Mouse (Mus musculus) gastrocnemius, adult 2 months (tissue): ENCODE data around the gene Fancc. TPM values are rescaled to one million over a fixed set of nuclear protein-coding genes. Genes with fewer than 3 reads are reported as not detected.
"Not testable (repeated sequence)": the region's sequence is repeated elsewhere in the genome, so short reads cannot be mapped to it uniquely, and the experiment has no call there.

ENCODE experiments used
- DNase-seq: peaks from one replicate; pipeline ENCODE4 v3.0.0; 2022
- H3K27ac ChIP-seq: fragments of 200-600 bp; 2 replicates; pipeline ENCODE4 v1.8.1; 2022; ENCODE audit warnings: mild to moderate bottlenecking
- H3K4me3 ChIP-seq: fragments of 200-600 bp; 2 replicates; pipeline ENCODE4 v1.8.1; 2022; ENCODE audit warnings: mild to moderate bottlenecking, moderate library complexity
- CTCF ChIP-seq: fragments of 200-600 bp; IDR thresholded peaks from 2 replicates; pipeline ENCODE4 v1.8.1; 2022; ENCODE audit warnings: antibody characterized with exemption, mild to moderate bottlenecking, moderate library complexity
- intact Hi-C: fragments of 180-260 bp; cut with DNase I; formaldehyde crosslinking; loops from one replicate; pipeline ENCODE4 v1.15.1; 2025
- total RNA-seq, 2 experiments: library from RNA; stranded (reverse); gene quantifications; 2 replicates each; pipeline ENCODE4 v1.2.3; 2021

The Fancc gene
- total RNA-seq, 2 experiments from 2014 or later = 2.3 to 2.6 TPM

DNA sequence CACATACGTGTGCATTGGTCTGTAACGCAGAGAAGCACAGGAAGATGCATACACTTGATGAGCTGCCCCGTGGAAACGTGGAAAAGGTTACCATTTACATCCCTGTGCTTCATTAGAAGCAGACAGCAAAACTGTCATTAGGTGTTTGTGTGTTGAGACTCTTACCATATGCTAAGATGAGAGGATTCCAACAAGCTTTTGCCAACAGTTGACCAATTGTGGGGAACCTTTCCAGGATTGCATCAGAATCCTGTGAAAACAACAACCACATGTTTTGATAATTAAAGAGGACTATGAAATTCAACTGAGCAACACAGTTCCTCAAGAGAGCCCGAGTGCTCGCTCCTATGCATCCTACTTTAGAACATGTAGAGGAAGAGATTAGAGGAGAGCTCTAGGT is 97.0 kb downstream of the Fancc start:
- peak; percentile 22 for DNase-seq
- intact Hi-C loops = no loop called here
- TF ChIP-seq CTCF = no peak
- H3K27ac ChIP-seq = no peak overlapping the region
- H3K4me3 ChIP-seq = no peak overlapping the region

DNA sequence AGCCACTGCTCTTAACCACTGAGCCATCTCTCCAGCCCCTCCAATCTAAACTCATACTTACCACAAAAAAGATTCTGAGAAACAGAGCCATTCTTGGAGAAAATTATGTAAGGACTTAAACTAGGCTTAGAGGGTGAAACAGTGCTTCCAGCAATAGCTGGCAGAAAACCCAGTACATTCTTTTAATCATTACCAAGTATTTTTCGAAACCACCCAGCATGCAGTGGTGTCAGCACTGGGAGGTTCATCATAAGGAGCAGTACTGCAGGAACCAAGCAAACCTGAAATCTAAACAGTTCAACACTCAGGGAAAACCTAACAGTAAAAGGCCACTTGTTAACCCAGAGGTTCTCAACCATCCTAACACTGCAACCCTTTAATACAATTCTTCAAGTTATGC is 99.7 kb downstream of the Fancc start:
- TF ChIP-seq CTCF = no peak
- no peak for DNase-seq
- intact Hi-C loops = no loop called here
- H3K4me3 ChIP-seq = no peak overlapping the region
- no peak overlapping the region; the same call in 1 of the 2 replicates for H3K27ac ChIP-seq

DNA sequence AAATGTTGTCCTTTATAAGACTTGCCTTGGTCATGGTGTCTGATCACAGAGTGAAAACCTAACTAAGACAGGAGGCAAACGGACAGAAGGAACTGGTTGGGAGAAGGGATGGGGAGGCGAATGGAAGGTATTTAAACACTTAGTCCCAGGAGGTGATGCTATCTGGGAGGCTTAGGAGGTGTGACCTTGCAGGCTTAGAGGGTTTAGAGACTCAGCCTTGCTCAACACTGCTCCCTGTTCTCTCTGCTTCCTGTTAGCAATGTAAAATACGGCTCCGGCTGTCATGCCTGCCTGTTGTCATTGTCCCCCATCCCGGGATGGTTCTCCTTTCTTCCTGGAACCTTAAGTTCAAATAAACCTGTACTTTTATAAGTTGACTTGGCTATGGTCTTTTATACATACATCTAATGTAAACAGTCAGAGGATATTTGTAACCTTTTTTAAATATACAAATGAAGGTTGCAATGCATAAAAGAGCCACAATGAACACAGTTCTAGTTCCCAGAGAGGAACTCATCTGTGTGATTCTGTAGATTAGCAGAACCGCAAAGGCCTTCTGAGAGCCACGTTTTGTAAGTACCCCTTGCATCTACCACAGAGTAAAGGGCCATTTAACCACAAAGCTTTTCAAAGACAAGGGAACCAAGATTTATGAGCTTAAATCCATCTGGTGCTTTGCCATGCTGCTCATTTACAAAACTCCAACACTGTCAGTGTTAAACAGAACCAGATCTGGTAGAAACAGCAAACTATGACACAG is 102.6 kb downstream of the Fancc start:
- no peak overlapping the region for H3K4me3 ChIP-seq
- intact Hi-C loops = no loop called here
- no peak overlapping the region for H3K27ac ChIP-seq
- DNase-seq = no peak
- no peak for TF ChIP-seq CTCF

DNA sequence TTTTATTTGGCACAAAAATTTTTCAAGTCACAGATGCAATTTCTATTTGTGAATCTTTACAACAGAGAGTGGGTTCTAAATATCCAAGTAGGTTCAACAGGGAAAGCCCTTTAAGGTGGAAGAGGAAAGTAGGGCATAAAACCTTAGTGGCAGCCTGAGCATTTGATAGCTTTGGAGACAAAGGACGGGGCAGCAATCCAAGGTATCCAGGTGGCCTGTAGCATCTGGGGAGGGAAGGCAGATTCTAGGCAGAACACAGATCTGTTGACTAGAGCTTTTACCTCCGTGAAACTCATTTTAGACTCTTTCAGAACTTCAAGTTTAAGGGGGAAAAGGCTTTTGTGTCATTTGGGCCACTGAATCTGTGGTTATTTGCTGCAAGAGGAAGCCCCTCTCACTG is 111.8 kb downstream of the Fancc start:
- Histone ChIP-seq H3K27ac (no peak overlapping the region), H3K4me3 (no peak overlapping the region)
- intact Hi-C loops = no loop called here
- TF ChIP-seq CTCF = no peak
- no peak for DNase-seq

DNA sequence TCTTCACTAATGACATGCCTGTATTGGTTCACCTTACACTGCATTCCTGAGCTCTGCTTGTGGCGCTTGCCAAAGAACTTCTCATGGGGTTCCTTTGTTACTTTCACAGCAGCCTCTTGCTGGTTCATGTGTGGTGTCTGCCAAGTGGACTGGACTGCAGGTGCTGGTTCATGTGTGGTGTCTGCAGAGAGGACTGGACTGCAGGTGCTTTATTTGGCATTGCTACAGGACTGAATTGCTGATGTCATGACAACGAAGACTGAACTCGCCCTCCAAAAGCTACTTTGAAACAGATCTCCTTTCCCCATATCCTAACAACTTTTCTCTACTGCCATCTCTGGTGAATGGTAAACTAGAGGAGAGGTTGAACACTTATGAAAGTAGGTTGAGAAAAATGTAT is 112.3 kb downstream of the Fancc start:
- TF ChIP-seq CTCF = no peak
- Histone ChIP-seq H3K27ac (no peak overlapping the region), H3K4me3 (no peak overlapping the region)
- intact Hi-C loops = no loop called here
- DNase-seq = no peak

DNA sequence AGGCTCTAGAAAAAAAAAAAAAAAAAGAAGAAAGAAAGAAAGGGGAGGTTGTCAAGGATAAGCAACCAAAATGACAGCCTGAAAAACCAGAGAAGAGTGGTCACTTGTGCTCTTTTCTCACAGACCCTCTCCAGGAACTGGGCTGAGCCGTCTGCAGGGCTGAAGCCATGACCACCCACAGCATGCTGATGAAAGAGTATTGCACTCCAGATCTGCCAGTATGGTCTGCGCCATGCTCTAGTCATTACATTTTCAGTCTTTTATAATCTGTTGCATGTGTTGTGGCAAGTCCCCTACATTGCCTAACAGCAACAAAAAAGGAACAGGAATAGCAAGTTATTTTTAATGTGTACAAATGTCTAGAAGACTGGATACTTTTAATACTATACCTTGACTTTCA is 114.9 kb downstream of the Fancc start:
- H3K27ac ChIP-seq = no peak overlapping the region
- DNase-seq = no peak
- H3K4me3 ChIP-seq = no peak overlapping the region
- no peak for TF ChIP-seq CTCF
- intact Hi-C loops = no loop called here

DNA sequence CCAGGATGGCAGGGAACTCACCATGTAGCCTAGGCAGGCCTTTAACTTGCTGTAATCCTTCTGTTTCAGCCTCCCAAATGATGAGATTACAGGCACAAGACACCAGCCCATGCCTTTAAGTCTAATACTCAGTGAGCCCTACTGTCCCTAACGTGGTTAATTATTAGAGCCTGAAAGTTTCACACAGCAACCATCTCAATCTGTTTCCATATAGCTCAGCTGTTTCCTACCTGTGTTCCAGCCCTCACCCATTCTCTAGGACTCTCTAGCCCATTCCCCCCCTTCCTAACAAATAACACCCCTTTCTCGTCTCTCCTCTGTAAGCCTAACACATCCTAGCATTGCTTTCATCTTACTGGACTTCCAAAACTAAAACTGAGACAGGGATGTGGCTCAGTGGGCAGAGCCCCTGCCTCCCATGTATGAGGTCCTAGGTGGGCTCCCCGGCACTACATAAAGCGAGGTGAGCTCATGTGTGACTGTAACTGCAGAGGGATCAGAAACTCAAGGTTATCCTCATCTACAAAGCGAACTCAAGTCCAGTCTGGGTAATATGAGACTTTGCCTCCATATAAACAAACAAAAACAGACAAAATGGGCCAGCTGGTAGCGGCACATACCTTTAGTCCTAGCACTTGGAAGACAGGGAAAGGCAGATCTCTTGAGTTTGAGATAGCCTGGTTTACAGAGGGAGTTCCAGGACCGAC is 123.5 kb downstream of the Fancc start:
- intact Hi-C loops = no loop called here
- Histone ChIP-seq H3K27ac (no peak overlapping the region), H3K4me3 (no peak overlapping the region)
- TF ChIP-seq CTCF = no peak
- no peak for DNase-seq

DNA sequence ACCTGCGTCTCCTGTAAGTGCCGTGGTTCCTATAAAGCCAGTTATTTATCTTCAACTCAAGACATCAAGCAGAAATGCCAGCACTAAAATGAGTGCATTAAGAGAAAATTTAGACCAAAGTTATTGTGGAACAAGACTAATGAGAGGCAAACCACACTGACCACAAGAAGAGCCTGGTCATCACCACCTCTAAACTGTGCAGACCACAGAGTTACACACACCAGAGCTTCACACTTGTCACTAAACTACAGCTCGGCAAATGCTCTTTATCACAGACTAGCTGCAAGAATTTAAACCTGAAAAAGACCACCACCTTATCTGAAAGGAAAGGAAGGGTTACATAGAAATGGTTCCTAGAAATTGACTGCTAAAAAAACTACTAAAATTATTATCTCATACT is 135.3 kb downstream of the Fancc start:
- no peak overlapping the region for H3K27ac ChIP-seq
- DNase-seq = no peak
- intact Hi-C loops = no loop called here
- no peak overlapping the region for H3K4me3 ChIP-seq
- no peak for TF ChIP-seq CTCF

DNA sequence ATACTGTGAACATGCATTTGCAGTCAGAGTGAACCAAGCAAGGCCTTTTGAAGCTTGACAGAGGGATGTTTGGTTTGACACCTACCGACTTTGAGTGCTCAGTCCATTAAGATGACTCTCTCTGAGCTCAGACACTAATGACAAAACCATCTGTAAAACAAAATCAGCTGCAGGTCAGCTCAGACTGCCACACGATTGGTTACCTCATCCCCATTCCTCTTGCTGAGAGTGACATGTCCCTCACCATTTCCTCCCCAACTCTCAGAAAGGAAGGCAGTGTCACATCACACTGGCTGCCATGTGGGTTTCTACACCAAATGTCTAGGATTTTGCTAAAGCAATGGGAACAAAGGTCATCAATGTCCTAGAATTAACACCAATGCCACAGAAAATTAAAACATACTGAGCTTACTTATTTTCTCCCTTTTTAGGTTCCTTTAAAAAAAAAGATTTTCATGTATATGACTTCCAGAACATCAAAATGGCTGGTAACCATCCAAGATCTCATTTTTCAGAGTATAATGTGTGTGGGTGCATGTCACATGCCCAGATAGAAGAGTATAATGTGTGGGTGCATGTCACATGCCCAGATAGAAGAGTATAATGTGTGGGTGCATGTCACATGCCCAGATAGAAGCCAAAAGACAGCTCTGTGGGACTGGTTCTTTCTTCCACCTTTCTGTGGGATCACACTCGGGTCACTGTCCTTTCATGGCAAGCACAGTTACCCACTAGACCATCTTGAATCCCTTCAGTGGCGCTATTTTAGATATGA is 136.8 kb downstream of the Fancc start:
- Histone ChIP-seq H3K4me3 (no peak overlapping the region), H3K27ac (no peak overlapping the region)
- intact Hi-C loops = no loop called here
- no peak for DNase-seq
- TF ChIP-seq CTCF = no peak

DNA sequence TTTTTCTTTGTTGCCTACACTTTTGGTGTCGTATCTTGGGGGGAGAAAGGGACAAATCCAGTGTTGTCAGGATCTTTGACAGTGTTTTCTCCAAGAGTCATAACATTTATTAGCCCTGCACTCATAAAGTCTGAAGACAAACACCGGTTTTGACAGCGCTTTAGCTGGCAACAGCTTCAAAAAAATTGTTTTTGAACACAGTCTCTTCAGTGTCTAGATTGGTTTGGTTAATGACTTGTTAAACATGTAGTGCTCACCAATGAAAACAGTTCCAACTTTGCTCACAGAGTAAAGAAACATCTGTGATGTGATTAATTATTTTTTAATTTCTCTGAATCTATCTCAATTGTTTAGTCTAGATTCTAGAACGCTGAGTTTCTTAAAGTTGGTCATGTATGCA is 137.7 kb downstream of the Fancc start:
- intact Hi-C loops = no loop called here
- no peak for DNase-seq
- Histone ChIP-seq H3K4me3 (no peak overlapping the region), H3K27ac (no peak overlapping the region)
- TF ChIP-seq CTCF = no peak

DNA sequence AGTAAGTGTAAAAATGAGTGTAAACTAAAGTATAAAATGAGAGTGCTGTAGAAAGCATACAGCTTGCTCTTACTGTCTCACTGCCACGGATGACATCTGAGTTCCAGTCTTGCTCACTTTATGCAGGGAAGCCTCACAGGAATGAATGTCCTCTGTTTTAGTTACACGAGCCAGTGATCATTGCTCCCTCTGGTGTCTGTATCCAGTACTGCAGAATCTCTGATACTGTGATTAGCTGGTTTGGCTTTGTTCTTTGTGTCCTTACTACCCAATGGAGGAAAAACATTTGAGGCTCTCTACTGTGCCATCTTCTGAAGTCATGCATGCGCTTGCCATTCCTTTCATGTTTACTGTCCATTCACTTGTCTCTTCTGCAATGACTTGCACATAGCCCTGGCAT is 140.5 kb downstream of the Fancc start:
- peak; percentile 36 for DNase-seq
- no peak overlapping the region for H3K4me3 ChIP-seq
- intact Hi-C loops = loop anchor here (2.0 kb wide), 1 partner anchor 438 kb away; no protein-coding TSS in a partner anchor
- peak; percentile 94 for TF ChIP-seq CTCF
- H3K27ac ChIP-seq = no peak overlapping the region

DNA sequence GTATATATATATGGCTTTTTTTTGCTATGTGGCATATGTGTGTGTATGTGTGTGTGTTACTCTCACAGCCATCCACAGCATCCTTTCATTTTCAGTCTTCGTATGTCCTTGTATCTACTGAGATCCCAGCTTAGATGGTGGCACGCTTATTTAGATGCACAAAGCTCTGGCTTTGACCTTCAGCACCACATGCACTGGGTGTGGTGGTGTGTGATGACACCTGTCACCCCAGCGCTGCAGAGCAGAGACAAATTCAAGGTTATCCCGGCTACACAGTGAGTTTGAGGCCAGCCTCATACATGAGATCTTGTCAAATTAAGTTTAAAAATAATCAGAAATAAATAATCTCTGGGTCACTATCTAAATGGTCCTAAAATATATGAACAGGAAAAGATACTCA is 141.0 kb downstream of the Fancc start:
- no peak overlapping the region for H3K27ac ChIP-seq
- H3K4me3 ChIP-seq = no peak overlapping the region
- no peak for TF ChIP-seq CTCF
- DNase-seq = no peak
- intact Hi-C loops = loop anchor here (2.0 kb wide), 1 partner anchor 437 kb away; no protein-coding TSS in a partner anchor

DNA sequence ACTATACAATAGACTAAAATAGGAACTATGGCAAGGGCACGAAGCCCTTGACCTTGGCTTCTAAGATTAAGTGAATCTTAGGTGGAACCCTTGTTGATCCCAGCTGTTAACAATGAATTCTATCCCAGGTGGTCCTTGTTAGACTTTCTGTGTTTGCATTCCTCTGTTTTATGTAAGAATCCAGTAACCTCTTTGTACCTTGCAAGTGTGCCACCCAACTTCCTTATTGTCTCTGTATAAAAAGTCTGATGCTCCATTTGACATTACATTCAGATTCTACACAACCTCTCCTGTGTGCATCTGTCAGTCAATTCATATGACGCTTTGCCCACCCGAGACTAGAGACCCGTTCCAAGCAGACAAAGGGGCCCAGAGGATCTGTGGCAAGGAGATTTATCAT is 143.8 kb downstream of the Fancc start:
- H3K27ac ChIP-seq, H3K4me3 ChIP-seq, intact Hi-C loops, DNase-seq: not testable (repeated sequence)
